Mouse (Mus musculus): Measurements from ENCODE around the gene Gpbar1.

Gene Gpbar1

GRCm38 (mm10) chr1:74278538-74278937, at the start of gene Gpbar1:
TSS of gene Gpbar1 (plus strand) at chr1:74278550.
- no peak for DNase-seq

DNA sequence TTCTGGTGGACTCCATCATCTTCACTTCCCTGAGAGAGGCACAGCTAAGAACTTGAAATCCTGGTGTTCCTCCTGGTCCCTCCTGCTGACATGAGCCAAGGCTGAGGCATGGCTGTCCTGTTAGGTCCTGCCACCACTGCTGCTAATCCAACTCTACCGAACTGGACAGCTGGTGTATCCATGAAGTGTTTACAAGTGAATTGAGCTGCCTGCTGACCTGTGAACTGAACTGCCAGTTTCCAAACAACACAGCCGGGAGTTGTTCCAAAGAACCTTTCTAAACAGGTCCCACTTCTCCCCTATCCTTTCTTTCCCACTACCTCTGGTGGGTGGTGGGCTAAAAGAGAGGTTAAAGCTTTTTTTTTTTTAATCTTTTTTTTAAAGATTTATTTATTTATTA, 48.4 kb upstream of the Gpbar1 start:
- DNase-seq, result no peak

- DNase-seq, result no peak
These were observed 47.4 kb upstream of the Gpbar1 start for GRCm38 (mm10) chr1:74230992-74231391.

DNA sequence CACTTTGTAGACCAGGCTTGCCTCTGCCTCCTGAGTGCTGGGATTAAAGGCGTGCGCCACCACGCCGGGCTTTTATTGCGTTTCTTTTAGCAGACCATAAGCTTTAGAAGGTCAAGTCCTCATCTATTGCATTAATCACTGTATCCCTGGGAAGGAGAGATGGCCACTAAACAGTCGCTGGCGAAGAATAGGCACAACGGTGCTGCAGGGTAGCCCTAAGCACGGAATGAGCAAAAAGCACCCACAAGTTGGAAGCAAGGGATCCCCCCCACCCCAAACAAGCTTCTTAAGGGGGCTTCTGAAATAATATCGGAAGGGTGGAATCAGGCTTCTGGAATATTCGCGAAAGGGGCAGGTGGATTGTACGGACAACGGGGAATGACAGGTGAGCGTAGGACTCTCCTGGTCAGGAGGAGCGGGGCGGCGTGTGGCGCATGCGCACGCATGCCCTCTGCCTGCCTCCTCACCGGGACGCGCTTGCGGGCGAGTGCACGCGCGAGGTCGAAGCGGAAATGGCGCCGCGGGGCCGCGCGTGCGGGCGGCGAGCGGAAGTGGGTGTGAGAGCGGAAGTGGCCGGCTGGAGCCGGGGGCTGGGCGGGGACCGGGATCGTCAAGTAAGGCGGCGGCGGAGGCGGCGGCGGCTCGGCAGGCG, 42.3 kb upstream of the Gpbar1 start, which contains the start of gene Arpc2:
TSS of gene Arpc2 (plus strand) at position 147 of the 652 bp plus-strand sequence.
- peak; percentile 96 for DNase-seq

GRCm38 (mm10) chr1:74236590-74237317, 41.6 kb upstream of the Gpbar1 start:
- DNase-seq, result no peak

- DNase-seq, result no peak
These were observed 40.7 kb upstream of the Gpbar1 start for GRCm38 (mm10) chr1:74237671-74238070.

DNA sequence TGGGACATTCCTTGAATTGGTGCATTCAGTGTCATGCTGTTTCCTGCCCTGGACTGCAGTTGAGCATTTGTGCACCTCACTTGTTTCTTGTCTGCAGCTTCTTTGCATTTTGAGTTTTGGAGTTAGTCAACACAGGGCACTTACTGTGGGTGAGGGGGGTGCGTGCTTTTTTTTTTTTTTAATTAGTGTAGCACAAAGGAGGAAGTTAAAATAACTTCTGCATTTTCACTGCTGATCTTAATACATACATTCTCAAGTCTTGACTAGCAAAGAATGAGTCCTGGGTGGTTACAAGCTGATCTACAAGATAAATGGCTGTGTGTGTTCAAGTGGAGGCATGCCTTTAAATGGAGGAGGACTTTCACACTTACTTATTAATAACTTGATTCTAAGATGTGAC, 40.2 kb upstream of the Gpbar1 start:
- DNase-seq, result no peak

GRCm38 (mm10) chr1:74239162-74239561, 39.2 kb upstream of the Gpbar1 start:
- no peak for DNase-seq

DNA sequence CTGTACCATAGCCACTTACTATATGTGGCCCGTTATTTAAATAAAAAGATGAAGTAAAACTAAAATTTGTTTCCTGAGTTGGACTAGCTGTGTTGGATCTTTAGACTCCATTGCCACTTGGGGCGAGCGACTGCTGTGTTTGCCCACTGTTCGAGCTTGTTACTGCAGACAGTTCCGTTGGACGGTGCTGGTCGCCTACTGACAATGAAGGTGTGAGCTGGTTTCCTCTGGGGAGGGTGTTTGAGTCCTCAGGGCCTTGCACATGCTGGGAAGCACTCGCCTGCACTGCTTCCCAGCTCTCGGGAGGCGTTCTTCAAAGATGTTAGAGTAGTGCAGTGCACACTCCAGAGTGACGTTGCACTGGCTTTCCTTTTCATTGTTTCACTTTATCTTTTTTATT, 38.7 kb upstream of the Gpbar1 start:
- DNase-seq, result no peak

DNA sequence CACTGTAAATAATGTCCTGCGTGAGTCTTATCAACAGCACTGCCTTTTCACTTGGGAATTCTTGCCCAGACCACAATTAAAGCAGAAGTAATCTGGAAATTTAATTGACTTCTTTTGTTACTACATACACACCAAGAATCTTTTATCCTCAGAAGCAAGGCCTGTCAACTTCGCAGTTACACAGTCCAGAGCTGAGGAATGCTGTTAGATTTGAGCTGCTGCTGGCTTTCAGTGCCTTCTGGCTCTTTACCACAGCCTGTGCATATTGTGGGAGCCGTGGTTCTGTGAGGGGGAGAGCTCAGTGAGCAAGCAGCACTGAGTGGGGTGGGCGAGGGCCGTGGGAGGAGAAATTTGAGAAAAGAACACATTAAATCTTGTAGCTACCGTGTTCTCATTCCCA, 38.0 kb upstream of the Gpbar1 start:
- no peak for DNase-seq

DNA sequence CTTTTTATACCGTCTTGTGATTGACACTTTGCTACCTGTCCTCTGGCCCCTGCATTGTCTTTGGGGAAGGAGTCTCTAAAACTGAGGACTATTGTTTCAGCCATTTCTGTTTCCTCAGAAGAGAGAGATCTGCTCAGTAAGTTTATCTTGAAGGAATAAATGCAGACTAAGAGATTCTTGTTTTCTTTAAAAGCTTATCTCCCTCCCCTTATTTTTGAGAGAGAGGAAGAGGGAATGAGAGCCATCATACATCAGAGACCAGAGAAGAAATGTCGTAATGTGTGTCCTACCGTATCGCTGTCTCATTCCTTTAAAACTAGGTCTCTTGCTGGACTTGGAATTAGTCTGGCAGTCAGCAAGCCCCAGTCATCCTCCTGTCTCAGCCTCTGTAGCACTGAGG, 37.5 kb upstream of the Gpbar1 start:
- DNase-seq, result no peak

DNA sequence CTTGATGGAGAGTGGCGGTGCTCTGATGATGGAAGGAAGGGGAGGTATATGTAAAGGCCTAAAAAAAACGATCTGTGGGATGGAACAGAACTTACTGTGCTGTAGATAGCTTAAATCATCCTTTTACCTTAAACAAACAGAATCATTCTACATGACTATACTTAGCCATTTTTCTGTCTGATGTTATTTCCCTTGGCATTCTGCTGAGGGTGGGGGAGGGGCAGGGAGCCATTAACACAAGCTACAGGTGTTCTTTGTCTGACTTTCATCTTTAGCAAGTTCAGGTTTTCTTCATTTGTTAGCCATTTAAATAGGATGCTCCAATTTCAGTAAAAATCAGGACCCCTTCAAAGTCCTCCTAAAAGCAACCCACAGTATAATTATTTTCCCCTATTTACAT, 32.8 kb upstream of the Gpbar1 start:
- DNase-seq, result no peak

- DNase-seq, result no peak
These were observed 29.6 kb upstream of the Gpbar1 start for GRCm38 (mm10) chr1:74248799-74249198.

- no peak for DNase-seq
These were observed 28.9 kb upstream of the Gpbar1 start for GRCm38 (mm10) chr1:74249331-74249980.

GRCm38 (mm10) chr1:74250096-74250495, 28.3 kb upstream of the Gpbar1 start:
- no peak for DNase-seq

- DNase-seq, result no peak
These were observed 22.5 kb upstream of the Gpbar1 start for GRCm38 (mm10) chr1:74255704-74256345.

GRCm38 (mm10) chr1:74256782-74257181, 21.6 kb upstream of the Gpbar1 start:
- no peak for DNase-seq

GRCm38 (mm10) chr1:74262510-74262909, 15.8 kb upstream of the Gpbar1 start:
- no peak for DNase-seq

DNA sequence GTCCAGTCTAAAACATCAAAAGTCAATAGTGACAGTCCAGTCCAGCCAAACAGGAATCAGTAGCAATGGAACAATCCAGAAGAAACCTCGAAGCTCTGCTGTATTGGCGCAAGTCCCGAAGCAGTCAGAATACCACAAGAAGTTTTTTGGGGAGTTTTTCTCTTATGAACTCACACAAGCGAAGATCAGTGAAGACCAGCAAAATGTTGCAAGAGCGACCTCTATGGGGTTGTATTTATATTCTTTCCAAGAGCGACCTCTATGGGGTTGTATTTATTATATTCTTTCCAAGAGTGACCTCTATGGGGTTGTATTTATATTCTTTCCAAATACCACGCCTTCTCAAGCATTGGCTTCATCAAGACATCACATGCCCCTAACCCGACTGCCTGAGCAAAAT, 9.6 kb upstream of the Gpbar1 start:
- no peak for DNase-seq

DNA sequence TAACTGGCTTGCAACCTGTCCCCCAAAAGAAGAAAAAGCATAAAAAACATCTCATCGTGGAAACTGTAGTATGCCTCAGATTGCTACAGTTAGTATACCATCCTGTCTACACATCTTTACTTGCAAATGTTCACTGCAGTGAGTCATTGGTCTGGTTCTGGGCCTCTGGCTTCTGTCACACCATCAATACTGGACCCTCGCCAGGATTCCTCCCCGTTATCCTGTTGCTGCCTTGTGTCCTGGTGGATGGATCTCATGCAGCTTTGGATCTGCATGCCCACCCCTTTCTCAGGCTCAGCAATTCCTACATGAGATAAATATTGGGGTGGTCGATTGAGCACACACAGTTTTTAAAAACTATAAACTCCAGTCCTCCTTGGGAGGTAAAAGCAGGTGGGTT, 6.7 kb upstream of the Gpbar1 start:
- DNase-seq, result no peak

GRCm38 (mm10) chr1:74275015-74275414, 3.3 kb upstream of the Gpbar1 start:
- no peak for DNase-seq

GRCm38 (mm10) chr1:74277041-74277440, 1.3 kb upstream of the Gpbar1 start:
- no peak for DNase-seq

GRCm38 (mm10) chr1:74277883-74278537, 340 bp upstream of the Gpbar1 start:
- no peak for DNase-seq

Measured in cerebellum, adult 11 months (tissue).